Mouse (Mus musculus): ENCODE results near the gene Nacad. TPM values are rescaled to one million over a fixed set of nuclear protein-coding genes. Genes with fewer than 3 reads are reported as not detected.

Gene Nacad
- 0.17 TPM for polyA plus RNA-seq (2015; fragmentation: Illumina TruSeq; extraction: RNeasy Lipid Tissue Mini Kit (QIAGEN cat#74804); ENCODE audit: insufficient read depth, low read depth, low replicate concordance)

DNA sequence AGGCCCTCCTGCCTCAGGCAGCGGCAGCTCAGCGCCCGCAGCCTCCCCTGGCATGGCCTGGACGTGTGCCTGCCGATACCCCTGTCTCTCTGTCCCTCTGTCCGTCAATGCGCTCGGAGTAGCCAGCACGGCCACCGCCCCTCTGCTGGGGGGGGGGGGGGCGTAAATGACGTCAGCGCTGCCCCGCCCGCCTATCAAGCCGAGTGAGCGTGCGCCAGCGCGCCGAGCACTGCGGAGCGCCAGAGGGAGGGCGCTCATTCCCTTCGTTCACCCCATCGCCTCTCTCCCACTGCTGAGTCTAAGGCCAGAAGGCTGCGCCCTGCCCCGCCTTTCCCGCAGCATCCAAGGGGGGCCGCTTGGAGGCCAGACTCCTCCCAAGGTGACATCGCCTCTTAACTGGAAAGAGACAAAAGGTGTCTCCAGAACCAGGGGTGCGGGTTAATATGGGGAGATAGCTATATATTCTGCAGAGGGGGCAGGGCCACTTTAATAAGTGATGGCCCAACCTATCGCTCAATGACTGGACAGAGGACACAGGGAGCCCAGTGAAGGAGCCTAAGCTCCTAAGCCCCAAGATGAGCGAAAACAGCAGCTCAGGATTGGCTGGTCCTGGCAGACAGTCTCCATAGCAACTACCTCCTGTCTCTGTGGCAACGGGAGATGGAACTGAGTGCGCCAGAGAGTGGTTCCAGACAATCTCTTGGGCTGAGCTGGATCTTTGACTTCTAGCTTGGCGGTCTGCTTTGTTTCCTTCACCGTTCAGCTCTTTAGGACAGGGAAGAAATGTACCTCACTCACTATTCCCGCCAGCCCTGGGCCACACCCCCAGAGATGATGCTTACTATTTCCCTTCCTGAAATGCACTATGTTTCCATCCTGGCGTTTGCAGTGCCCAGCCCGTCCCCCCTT, at the start of gene Nacad:
TSS of gene Nacad (minus strand) at position 563 of the 909 bp plus-strand sequence.

DNA sequence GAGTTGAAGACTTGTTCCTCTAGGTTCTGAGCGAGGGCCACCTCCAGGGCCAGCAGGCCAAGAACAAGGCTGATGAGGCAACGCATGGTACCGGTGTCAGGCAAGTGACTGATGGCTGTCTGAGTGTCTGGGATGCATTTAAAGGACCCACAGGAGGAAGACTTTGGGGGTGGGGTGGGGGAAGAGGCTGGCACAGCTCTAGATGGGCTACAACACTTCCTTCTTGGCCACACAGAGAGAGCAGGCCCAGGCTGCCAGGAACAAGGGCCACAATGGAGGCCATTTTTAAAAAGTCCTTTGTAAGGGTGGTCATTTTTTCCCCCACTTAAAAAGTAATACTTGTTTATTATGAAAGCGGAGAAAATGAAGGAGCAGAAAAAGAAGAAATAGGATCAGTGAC, 32.7 kb upstream of the Nacad start, which contains the start of gene Wap:
TSS of gene Wap (minus strand) at position 101 of the 400 bp plus-strand sequence.

DNA sequence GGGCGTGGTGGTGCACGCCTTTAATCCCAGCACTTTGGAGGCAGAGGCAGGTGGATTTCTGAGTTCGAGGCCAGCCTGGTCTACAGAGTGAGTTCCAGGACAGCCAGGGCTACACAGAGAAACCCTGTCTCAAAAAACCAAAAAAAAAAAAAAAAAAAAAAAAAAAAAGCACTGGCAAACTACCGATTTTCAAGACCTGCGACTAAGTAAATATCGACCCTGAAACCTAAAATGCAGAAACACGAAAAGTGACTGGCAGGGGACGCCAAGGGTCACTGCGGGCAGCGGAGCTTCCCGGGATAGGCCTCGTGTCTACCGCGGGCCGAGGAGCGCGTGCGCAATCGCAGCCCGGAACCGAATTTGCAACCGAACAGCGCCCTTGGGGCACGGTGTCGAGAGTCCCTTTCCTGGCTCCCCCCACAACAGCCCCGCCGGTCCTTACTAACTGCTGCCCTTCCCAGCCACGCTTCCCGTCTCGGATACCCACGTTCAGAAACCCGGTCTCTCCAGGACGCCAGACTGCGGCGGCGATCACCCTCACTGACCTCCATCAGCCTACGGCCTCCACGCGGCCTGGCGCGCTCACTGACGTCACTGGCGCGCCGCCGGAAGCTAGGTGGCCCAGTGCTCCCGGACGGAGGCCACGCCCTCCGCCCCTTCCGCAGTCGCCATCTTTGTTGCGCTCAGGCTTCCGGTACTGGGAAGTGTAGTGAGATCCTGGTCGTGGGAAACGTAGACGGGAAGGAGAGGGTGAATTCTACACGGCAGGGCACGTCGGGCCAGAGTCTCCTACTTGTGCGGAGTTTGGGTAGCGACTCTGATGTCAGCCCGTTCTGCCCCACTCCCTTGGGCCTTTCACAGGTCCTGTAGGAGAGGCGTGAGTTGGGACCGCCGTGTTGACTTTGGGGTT, 19.9 kb upstream of the Nacad start, which contains the start of gene Tbrg4:
TSS of gene Tbrg4 (minus strand) at position 590 of the 910 bp plus-strand sequence.

Other genes starting within 250 kb of the Nacad start
- gene Zmiz2, start 217.0 kb downstream of the Nacad start, polyA plus RNA-seq (2015; fragmentation: Illumina TruSeq; extraction: RNeasy Lipid Tissue Mini Kit (QIAGEN cat#74804); ENCODE audit: insufficient read depth, low read depth, low replicate concordance), result 14.5 TPM
- 356 TPM for gene Ppia, start 190.6 kb downstream of the Nacad start, polyA plus RNA-seq (2015; fragmentation: Illumina TruSeq; extraction: RNeasy Lipid Tissue Mini Kit (QIAGEN cat#74804); ENCODE audit: insufficient read depth, low read depth, low replicate concordance)
- 15.6 TPM for gene H2afv, start 161.6 kb downstream of the Nacad start, polyA plus RNA-seq (2015; fragmentation: Illumina TruSeq; extraction: RNeasy Lipid Tissue Mini Kit (QIAGEN cat#74804); ENCODE audit: insufficient read depth, low read depth, low replicate concordance)
- gene Purb, start 130.1 kb downstream of the Nacad start, polyA plus RNA-seq (2015; fragmentation: Illumina TruSeq; extraction: RNeasy Lipid Tissue Mini Kit (QIAGEN cat#74804); ENCODE audit: insufficient read depth, low read depth, low replicate concordance), result 6.8 TPM
- gene Myo1g, start 85.1 kb downstream of the Nacad start, polyA plus RNA-seq (2015; fragmentation: Illumina TruSeq; extraction: RNeasy Lipid Tissue Mini Kit (QIAGEN cat#74804); ENCODE audit: insufficient read depth, low read depth, low replicate concordance), result 1.3 TPM
- gene Ccm2, start 59.2 kb downstream of the Nacad start, polyA plus RNA-seq (2015; fragmentation: Illumina TruSeq; extraction: RNeasy Lipid Tissue Mini Kit (QIAGEN cat#74804); ENCODE audit: insufficient read depth, low read depth, low replicate concordance), result 8.1 TPM
- 10.3 TPM for gene Tbrg4, start 20.0 kb upstream of the Nacad start, polyA plus RNA-seq (2015; fragmentation: Illumina TruSeq; extraction: RNeasy Lipid Tissue Mini Kit (QIAGEN cat#74804); ENCODE audit: insufficient read depth, low read depth, low replicate concordance)
- not detected for gene Wap, start 32.6 kb upstream of the Nacad start, polyA plus RNA-seq (2015; fragmentation: Illumina TruSeq; extraction: RNeasy Lipid Tissue Mini Kit (QIAGEN cat#74804); ENCODE audit: insufficient read depth, low read depth, low replicate concordance)
- 9.6 TPM for gene Ramp3, start 52.5 kb upstream of the Nacad start, polyA plus RNA-seq (2015; fragmentation: Illumina TruSeq; extraction: RNeasy Lipid Tissue Mini Kit (QIAGEN cat#74804); ENCODE audit: insufficient read depth, low read depth, low replicate concordance)
- not detected for gene Gm11983, start 231.6 kb upstream of the Nacad start, polyA plus RNA-seq (2015; fragmentation: Illumina TruSeq; extraction: RNeasy Lipid Tissue Mini Kit (QIAGEN cat#74804); ENCODE audit: insufficient read depth, low read depth, low replicate concordance)